Comparison of ENCODE assay signal across 37 mouse cellular contexts in the genomic region with DNA sequence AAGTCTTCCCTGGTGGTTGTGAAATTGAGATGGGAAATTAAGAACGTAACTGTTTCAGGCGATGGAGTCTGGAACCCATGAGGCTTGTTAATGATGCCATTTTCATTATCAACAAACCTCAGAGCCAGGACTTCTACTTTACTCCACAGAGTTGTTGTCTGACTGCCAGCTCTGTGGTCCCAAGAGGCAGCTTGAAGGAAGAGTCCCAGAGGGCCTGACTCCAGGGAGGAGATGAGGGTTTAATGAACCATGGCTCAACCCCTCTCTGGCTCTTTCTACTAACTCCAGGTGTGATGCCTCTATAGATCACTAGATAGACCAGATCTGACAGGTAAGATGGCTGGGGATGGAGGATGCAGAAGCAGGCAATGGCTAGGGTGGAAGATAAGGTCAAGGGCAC. TPM values are rescaled to one million over a fixed set of nuclear protein-coding genes. Genes with fewer than 3 reads are reported as not detected.
"Had no signal": no experiment of that assay in that cellular context is flagged by ENCODE, and none has a peak within 500 bp of the region (broad histone marks: within the 10 kb centered on the region; RNA-seq: fewer than 3 reads in every experiment).

A gene (plus strand): TSS at position 301 of the 400 bp plus-strand sequence.

- H3K27me3 ChIP-seq: heart, embryonic 12.5 days; hindbrain, embryonic 12.5 days; intestine, embryonic 15.5 days; limb, embryonic 12.5 days; liver, embryonic 12.5 days had no signal

- H3K4me1 ChIP-seq: hindbrain, embryonic 10.5 days; hindbrain, embryonic 12.5 days; intestine, embryonic 15.5 days; limb, embryonic 10.5 days; limb, embryonic 12.5 days had no signal

- H3K4me2 ChIP-seq: heart, embryonic 12.5 days; hindbrain, embryonic 12.5 days; hindbrain, embryonic 14.5 days; intestine, embryonic 15.5 days; limb, embryonic 12.5 days; liver, embryonic 12.5 days had no signal

- H3K27ac ChIP-seq: gastrocnemius, adult 2 months; heart, adult 2 months; heart, embryonic 10.5 days; hindbrain, embryonic 10.5 days; hindbrain, embryonic 12.5 days; hindbrain, embryonic 14.5 days; intestine, embryonic 15.5 days; layer of hippocampus, adult 2 months; left cerebral cortex, adult 2 months; limb, embryonic 10.5 days; limb, embryonic 12.5 days; liver, embryonic 12.5 days; liver, embryonic 14.5 days had no signal

- ATAC-seq: hindbrain, embryonic 16.5 days; inflammation-experienced regulatory T-cells, adult 6 months; intestine, embryonic 15.5 days; intestine, postnatal 0 days; liver, embryonic 12.5 days had no signal

- H3K9ac ChIP-seq: heart, embryonic 12.5 days; hindbrain, embryonic 12.5 days; hindbrain, embryonic 14.5 days; intestine, embryonic 15.5 days; limb, embryonic 12.5 days; liver, embryonic 12.5 days; liver, embryonic 14.5 days had no signal

- H3K4me3 ChIP-seq: gastrocnemius, adult 2 months; heart, adult 2 months; heart, embryonic 10.5 days; heart, embryonic 12.5 days; hindbrain, embryonic 10.5 days; hindbrain, embryonic 12.5 days; intestine, embryonic 15.5 days; layer of hippocampus, adult 2 months; left cerebral cortex, adult 2 months; limb, embryonic 10.5 days; limb, embryonic 12.5 days; liver, embryonic 12.5 days had no signal

- H3K9me3 ChIP-seq: heart, embryonic 10.5 days; heart, embryonic 12.5 days; hindbrain, embryonic 12.5 days; intestine, embryonic 15.5 days; limb, embryonic 10.5 days had no signal

- DNase-seq: gastrocnemius, adult 2 months; gastrocnemius, postnatal 10 days; gastrocnemius, postnatal 25 days; heart, adult 2 months; heart, postnatal 10 days; heart, postnatal 4 days; kidney, adult 18-20 months; kidney, adult 8-10 months; kidney, postnatal 14 days; kidney, postnatal 36 days; liver had no signal

- H3K36me3 ChIP-seq: heart, embryonic 10.5 days; heart, embryonic 12.5 days; hindbrain, embryonic 10.5 days; hindbrain, embryonic 12.5 days; intestine, embryonic 15.5 days; limb, embryonic 10.5 days; limb, embryonic 12.5 days; liver, embryonic 12.5 days had no signal

RNA-seq across cellular contexts. Expression of the gene that starts here (rescaled TPM):
- total RNA-seq: gastrocnemius, adult 2 months; gastrocnemius, postnatal 10 days; gastrocnemius, postnatal 25 days; granulocyte monocyte progenitor cell, adult 5-6 weeks; heart, adult 2 months; heart, postnatal 25 days; heart, postnatal 4 days; layer of hippocampus, adult 2 months; layer of hippocampus, postnatal 10 days; layer of hippocampus, postnatal 25 days; left cerebral cortex, adult 2 months; left cerebral cortex, postnatal 14 days; left cerebral cortex, postnatal 36 days had no signal
- polyA plus RNA-seq: heart, adult 2 months; heart, embryonic 12.5 days; heart, embryonic 14.5 days; heart, embryonic 16.5 days; hindbrain, embryonic 10.5 days; hindbrain, embryonic 12.5 days; hindbrain, embryonic 14.5 days; hindbrain, embryonic 16.5 days; inflammation-experienced regulatory T-cells, adult 6 months; intestine, embryonic 15.5 days; intestine, postnatal 0 days; kidney, embryonic 14.5 days; kidney, embryonic 16.5 days; limb, embryonic 10.5 days; limb, embryonic 12.5 days; limb, embryonic 14.5 days; liver, embryonic 12.5 days; liver, embryonic 14.5 days had no signal
